Mouse (Mus musculus): ENCODE results near the gene Gm21974. TPM values are rescaled to one million over a fixed set of nuclear protein-coding genes. Genes with fewer than 3 reads are reported as not detected.
A peak's percentile ranks its signal among the peaks of the same experiment; 100 is the strongest.

Gm21974 gene
- total and polyA plus RNA-seq, 3 experiments: not detected

- TF ChIP-seq NRF1 (IDR thresholded peaks at IDR 0.05; ENCODE audit: insufficient read depth, low read depth, low read length, poor library complexity, severe bottlenecking) (no peak), ZNF384 (IDR thresholded peaks at IDR 0.05; ENCODE audit: low read depth, low read length) (no peak), RAD21 (IDR thresholded peaks at IDR 0.05; ENCODE audit: low read depth, low read length) (no peak), ZC3H11A (IDR thresholded peaks at IDR 0.05; ENCODE audit: low read depth, low read length) (no peak), MAZ (IDR thresholded peaks at IDR 0.05; ENCODE audit: low read depth, low read length) (no peak), EP300 (IDR thresholded peaks at IDR 0.05; ENCODE audit: low read depth in 1 of 2, low read length in 2 of 2) (no peak), RCOR1 (IDR thresholded peaks at IDR 0.05; ENCODE audit: low read depth, low read length) (no peak), TBP (IDR thresholded peaks at IDR 0.05; ENCODE audit: low read depth, low read length) (no peak), CTCF (IDR thresholded peaks at IDR 0.05 in 2 of 3, conservative IDR thresholded peaks at IDR 0.05 in 1 of 3; ENCODE audit: control insufficient read depth in 1 of 3, insufficient read depth in 1 of 3, low read depth in 2 of 3, low read length in 3 of 3, poor library complexity in 1 of 3, severe bottlenecking in 1 of 3) (no peak), MAFK (IDR thresholded peaks at IDR 0.05; ENCODE audit: borderline replicate concordance, low read depth, low read length) (no peak), POLR2AphosphoS2 (IDR thresholded peaks at IDR 0.05; ENCODE audit: low read length) (no peak), POLR2AphosphoS5 (IDR thresholded peaks at IDR 0.05; ENCODE audit: borderline replicate concordance, low read depth, low read length) (no peak), ZKSCAN1 (IDR thresholded peaks at IDR 0.05; ENCODE audit: low read depth, low read length) (no peak), MAX (IDR thresholded peaks at IDR 0.05; ENCODE audit: low read length) (no peak), ZMIZ1 (IDR thresholded peaks at IDR 0.05; ENCODE audit: low read depth, low read length) (no peak), SIN3A (IDR thresholded peaks at IDR 0.05; ENCODE audit: low read length) (no peak), UBTF (IDR thresholded peaks at IDR 0.05; ENCODE audit: borderline replicate concordance, insufficient read depth, low read depth, low read length) (no peak), JUND (IDR thresholded peaks at IDR 0.05; ENCODE audit: low read depth, low read length) (no peak)
- H3K79me2 ChIP-seq (ENCODE audit: control insufficient read depth, insufficient read depth, low read length, poor library complexity): peaks cover 1% of the 10 kb centered on the region; the same call in 1 of the 2 replicates
Measured at GRCm38 (mm10) chr7:127935748-127936159, 40.5 kb upstream of the Gm21974 start.

GRCm38 (mm10) chr7:127935028-127935722 lies 39.9 kb upstream of the Gm21974 start:
- Histone ChIP-seq H3K27ac (ENCODE audit: control insufficient read depth, low read depth, low read length) (peak overlapping the region; percentile 88), H3K36me3 (ENCODE audit: control insufficient read depth in 1 of 2, insufficient read depth in 2 of 2, low read length in 2 of 2) (peaks cover 0 to 10% of the 10 kb centered on the region in 2 experiments; a peak in 2 of 4 replicates), H3K9me3 (replicated peaks; ENCODE audit: insufficient read depth, low read length) (no peaks in the 10 kb centered on the region), H3K79me2 (ENCODE audit: control insufficient read depth, insufficient read depth, low read length, poor library complexity) (peaks cover 1% of the 10 kb centered on the region; the same call in 1 of the 2 replicates), H3K27me3 (ENCODE audit: control insufficient read depth in 1 of 2, insufficient read depth in 2 of 2, low read length in 2 of 2) (no peaks in the 10 kb centered on the region), H3K9ac (ENCODE audit: control insufficient read depth, low read depth, low read length, poor library complexity, severe bottlenecking) (peak overlapping the region; percentile 92), H3K4me1 (ENCODE audit: control insufficient read depth in 1 of 2, insufficient read depth in 2 of 2, low read length in 2 of 2) (peaks cover 2 to 7% of the 10 kb centered on the region in 2 experiments; a peak in 3 of 4 replicates), H3K4me3 (ENCODE audit: control insufficient read depth in 1 of 2, insufficient read depth in 1 of 2, low read depth in 2 of 2, low read length in 2 of 2) (peak overlapping the region; percentile 79 to 89)
- peak; percentile 98 for DNase-seq (ENCODE audit: low read depth, low spot score)
- no peak for TF ChIP-seq MAFK (IDR thresholded peaks at IDR 0.05; ENCODE audit: borderline replicate concordance, low read depth, low read length)
- TF ChIP-seq POLR2A (IDR thresholded peaks at IDR 0.05; ENCODE audit: control insufficient read depth in 1 of 2, insufficient read depth in 1 of 2, low read depth in 1 of 2, low read length in 2 of 2, poor library complexity in 1 of 2): peak; percentile 50 to 83; a peak in 3 of 4 replicates
- no peak for TF ChIP-seq GABPA (IDR thresholded peaks at IDR 0.05; ENCODE audit: low read depth, low read length)
- TF ChIP-seq ZMIZ1 (IDR thresholded peaks at IDR 0.05; ENCODE audit: low read depth, low read length): peak; percentile 72; the same call in 1 of the 2 replicates
- no peak for TF ChIP-seq RCOR1 (IDR thresholded peaks at IDR 0.05; ENCODE audit: low read depth, low read length)
- TF ChIP-seq NELFE (IDR thresholded peaks at IDR 0.05; ENCODE audit: low read depth, low read length): peak; percentile 84
- peak; percentile 82 for TF ChIP-seq MXI1 (IDR thresholded peaks at IDR 0.05; ENCODE audit: low read depth, low read length)
- no peak for TF ChIP-seq UBTF (IDR thresholded peaks at IDR 0.05; ENCODE audit: borderline replicate concordance, insufficient read depth, low read depth, low read length)
- TF ChIP-seq ELF1 (IDR thresholded peaks at IDR 0.05; ENCODE audit: low read depth, low read length): peak; percentile 55
- TF ChIP-seq ZC3H11A (IDR thresholded peaks at IDR 0.05; ENCODE audit: low read depth, low read length): peak; percentile 66
- no peak for TF ChIP-seq MAZ (IDR thresholded peaks at IDR 0.05; ENCODE audit: low read depth, low read length)
- no peak for TF ChIP-seq TAL1 (IDR thresholded peaks at IDR 0.05; ENCODE audit: low read length)
- TF ChIP-seq BHLHE40 (IDR thresholded peaks at IDR 0.05; ENCODE audit: borderline replicate concordance, low read depth, low read length): no peak
- TF ChIP-seq ETS1 (IDR thresholded peaks at IDR 0.05; ENCODE audit: low read depth, low read length): peak; percentile 85
- TF ChIP-seq EP300 (IDR thresholded peaks at IDR 0.05; ENCODE audit: low read depth in 1 of 2, low read length in 2 of 2): peak; percentile 28 to 35; a peak in 2 of 4 replicates
- TF ChIP-seq MYB (IDR thresholded peaks at IDR 0.05; ENCODE audit: low read depth, low read length): 0 out of 2 replicates have a peak, but pooled peaks have one; percentile 20
- TF ChIP-seq MAX (IDR thresholded peaks at IDR 0.05; ENCODE audit: low read length): peak; percentile 87
- no peak for TF ChIP-seq CHD2 (IDR thresholded peaks at IDR 0.05; ENCODE audit: low read length)
- peak; percentile 81 for TF ChIP-seq HCFC1 (IDR thresholded peaks at IDR 0.05; ENCODE audit: low read depth, low read length)

More at GRCm38 (mm10) chr7:127935748-127936159, 40.5 kb upstream of the Gm21974 start:
- no peak for DNase-seq (ENCODE audit: low read depth, low spot score)
- Histone ChIP-seq H3K27ac (ENCODE audit: control insufficient read depth, low read depth, low read length) (0 out of 2 replicates have a peak overlapping the region, but pooled peaks have one; percentile 20), H3K27me3 (ENCODE audit: control insufficient read depth in 1 of 2, insufficient read depth in 2 of 2, low read length in 2 of 2) (no peaks in the 10 kb centered on the region), H3K9me3 (replicated peaks; ENCODE audit: insufficient read depth, low read length) (no peaks in the 10 kb centered on the region), H3K9ac (ENCODE audit: control insufficient read depth, low read depth, low read length, poor library complexity, severe bottlenecking) (peak overlapping the region; percentile 92), H3K4me3 (ENCODE audit: control insufficient read depth in 1 of 2, insufficient read depth in 1 of 2, low read depth in 2 of 2, low read length in 2 of 2) (peak overlapping the region; percentile 79 to 89), H3K36me3 (ENCODE audit: control insufficient read depth in 1 of 2, insufficient read depth in 2 of 2, low read length in 2 of 2) (peaks cover 0 to 10% of the 10 kb centered on the region in 2 experiments; a peak in 2 of 4 replicates), H3K4me1 (ENCODE audit: control insufficient read depth in 1 of 2, insufficient read depth in 2 of 2, low read length in 2 of 2) (peaks cover 2 to 7% of the 10 kb centered on the region in 2 experiments; a peak in 3 of 4 replicates)

Measured in MEL (cell line).